Mouse (Mus musculus) kidney, adult 2 months (tissue): ENCODE measurements around the gene Asb8.

ENCODE experiments used
- CTCF ChIP-seq: fragments of 200-500 bp; conservative IDR thresholded peaks from 2 replicates; pipeline ENCODE4 v1.5.1; 2011; ENCODE audit warnings: low read depth, mild to moderate bottlenecking, control low read depth, low read length, moderate library complexity, mixed read lengths; ENCODE audit not compliant: insufficient read depth, insufficient read length
- POLR2A ChIP-seq: fragments of 200-500 bp; IDR thresholded peaks from one replicate; pipeline ENCODE4 v1.6.1; 2011; ENCODE audit warnings: low read depth, low read length, control low read depth

- TF ChIP-seq CTCF (no peak), POLR2A (no peak)
Measured at GRCm38 (mm10) chr15:98172113-98172512, 6.7 kb upstream of the Asb8 start.
